Mouse (Mus musculus): Measurements from ENCODE around the gene Rtl8c. TPM values are rescaled to one million over a fixed set of nuclear protein-coding genes. Genes with fewer than 3 reads are reported as not detected.

Gene Rtl8c
- 176 and 185 TPM in 2 replicates for polyA plus RNA-seq (2012; rRNA removed)

DNA sequence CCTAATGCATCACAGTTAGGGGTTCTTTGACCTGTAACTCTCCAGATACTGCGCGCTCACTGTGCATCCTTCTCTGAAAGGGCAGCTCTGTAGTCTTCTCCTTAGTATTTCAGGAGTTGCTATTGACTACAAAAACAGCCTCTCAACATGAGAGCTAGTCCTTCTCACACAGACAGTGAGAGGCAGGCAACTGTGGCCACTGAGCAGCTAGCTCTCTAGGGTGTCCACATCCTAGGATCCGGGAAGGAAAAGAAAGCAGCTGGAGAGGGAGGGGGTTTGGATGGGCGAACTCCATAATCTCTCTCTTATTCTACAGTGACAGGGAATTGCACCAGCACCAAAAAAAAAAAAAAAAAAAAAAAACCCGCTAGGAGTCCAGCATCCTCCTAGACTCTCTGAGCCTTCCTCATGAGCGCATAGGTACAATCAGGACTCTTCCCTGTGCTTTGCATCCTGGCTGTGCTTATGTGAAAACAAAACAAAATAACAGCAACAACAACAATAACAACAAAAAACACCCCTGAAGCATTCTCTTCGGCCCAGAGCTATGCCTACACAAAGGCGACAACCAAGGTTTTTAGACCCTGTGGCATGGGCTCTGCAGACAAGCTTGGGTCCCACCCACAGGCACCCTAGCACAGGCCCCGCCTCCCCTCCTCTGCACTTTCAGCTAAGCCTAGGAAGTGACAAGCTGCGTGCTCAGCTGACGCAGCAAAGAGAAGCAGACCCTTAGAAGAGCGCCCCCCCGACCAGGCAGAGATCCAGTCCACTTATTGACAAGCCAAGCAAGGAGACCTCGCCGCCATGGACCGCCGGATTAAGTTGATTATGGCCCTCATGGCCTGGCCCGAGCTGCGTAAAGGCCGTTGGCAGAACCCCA is at the start of gene Rtl8c:
TSS of gene Rtl8c (plus strand) at position 791 of the 880 bp plus-strand sequence.

DNA sequence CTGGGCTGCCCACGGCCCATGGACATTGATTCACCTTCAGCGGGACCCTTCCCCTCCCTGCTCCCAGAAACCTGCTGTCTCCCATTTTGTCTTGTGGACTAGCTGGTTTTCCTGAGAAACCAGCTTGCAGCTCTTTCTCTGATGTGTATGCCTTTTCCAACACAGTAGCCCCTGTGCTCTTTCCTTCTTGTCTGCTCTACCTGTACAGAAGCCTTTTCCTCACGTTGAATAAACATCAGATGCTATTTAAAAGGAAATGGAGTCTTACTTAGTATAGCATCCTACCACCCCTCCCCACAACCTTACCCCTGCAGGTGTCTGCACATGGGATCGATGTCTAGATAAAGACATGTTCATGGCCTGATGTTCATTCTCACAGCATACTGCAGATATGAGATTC is 1.0 kb downstream of the Rtl8c start, which contains the start of gene Gm14597:
TSS of gene Gm14597 (minus strand) at position 101 of the 400 bp plus-strand sequence.

DNA sequence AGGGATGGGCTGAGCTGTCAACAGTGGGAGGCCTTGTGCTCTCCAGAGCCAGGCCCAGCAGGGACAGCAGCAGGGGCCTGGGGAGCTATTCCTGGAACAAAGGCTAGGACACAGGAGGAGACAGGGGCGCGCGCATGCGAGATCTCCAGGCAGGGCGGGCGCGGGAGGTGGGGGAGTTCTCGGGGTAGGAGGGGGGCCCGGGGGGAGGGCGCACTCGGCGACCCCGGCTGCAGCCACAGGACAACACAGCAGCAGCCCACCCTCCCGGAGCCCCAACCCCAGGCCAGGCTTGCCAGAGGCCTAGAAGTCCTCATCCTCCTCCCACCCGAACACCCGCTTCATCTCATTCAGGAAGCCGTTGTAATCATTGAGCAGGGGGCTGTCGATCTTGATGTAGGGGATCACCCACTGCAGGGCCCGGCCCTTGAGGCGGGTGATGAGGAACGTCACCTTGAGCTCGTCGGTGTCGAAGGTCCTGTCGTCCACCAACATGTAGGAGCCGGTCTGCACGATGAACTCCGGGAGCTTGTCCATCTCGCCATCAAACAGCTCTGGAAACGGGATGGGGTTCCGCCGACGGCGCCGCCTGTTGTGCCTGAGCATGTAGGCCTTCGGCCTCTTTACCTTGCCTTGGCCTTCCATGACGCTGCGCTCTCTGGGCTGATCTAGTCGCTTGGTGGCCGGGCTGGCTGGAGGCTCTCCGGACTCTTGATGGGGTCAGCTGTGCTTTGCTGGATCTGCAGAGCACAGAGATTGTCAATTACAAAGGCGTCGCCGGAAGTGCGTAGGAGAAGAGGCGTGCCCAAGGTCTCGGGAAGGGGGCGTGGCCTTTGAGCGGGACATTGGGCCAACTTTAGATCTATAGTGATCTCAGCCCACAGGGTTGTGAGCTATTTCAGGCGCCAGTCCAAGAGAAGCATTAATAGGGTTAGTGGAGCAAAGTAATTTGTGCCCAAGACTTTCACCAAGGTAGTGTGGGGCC is 35.4 kb downstream of the Rtl8c start, which contains the start of gene Rtl8a:
TSS of gene Rtl8a (minus strand) at position 703 of the 982 bp plus-strand sequence.

Other genes with a start within 250 kb of the Rtl8c start
- gene Mospd1, start 237.5 kb upstream of the Rtl8c start, polyA plus RNA-seq (2012; rRNA removed): 17.9 and 19.5 TPM in 2 replicates
- not detected in 2 replicates for gene Etd, start 173.1 kb upstream of the Rtl8c start, polyA plus RNA-seq (2012; rRNA removed)
- not detected in 2 replicates for gene Gm14597, start 947 bp downstream of the Rtl8c start, polyA plus RNA-seq (2012; rRNA removed)
- gene Rtl8a, start 35.6 kb downstream of the Rtl8c start, polyA plus RNA-seq (2012; rRNA removed): 241 and 255 TPM in 2 replicates
- 259 and 263 TPM in 2 replicates for gene Rtl8b, start 62.4 kb downstream of the Rtl8c start, polyA plus RNA-seq (2012; rRNA removed)
- gene 4930502E18Rik, start 116.8 kb downstream of the Rtl8c start, polyA plus RNA-seq (2012; rRNA removed): 0.10 and 0.11 TPM in 2 replicates
- not detected in 2 replicates for gene 1700013H16Rik, start 149.8 kb downstream of the Rtl8c start, polyA plus RNA-seq (2012; rRNA removed)
- 0.04 TPM in 1 of 2 replicates, not detected in the other for gene Zfp36l3, start 168.4 kb downstream of the Rtl8c start, polyA plus RNA-seq (2012; rRNA removed)
- gene Xlr, start 189.7 kb downstream of the Rtl8c start, polyA plus RNA-seq (2012; rRNA removed): 0.98 and 1.6 TPM in 2 replicates

Measured in central nervous system, embryonic 14 days (tissue).